Mouse (Mus musculus): ENCODE results near the gene Col8a2. TPM values are rescaled to one million over a fixed set of nuclear protein-coding genes. Genes with fewer than 3 reads are reported as not detected.

Col8a2 gene
- polyA plus RNA-seq, 1 experiment from 2014 or later = 1.4 TPM

DNA sequence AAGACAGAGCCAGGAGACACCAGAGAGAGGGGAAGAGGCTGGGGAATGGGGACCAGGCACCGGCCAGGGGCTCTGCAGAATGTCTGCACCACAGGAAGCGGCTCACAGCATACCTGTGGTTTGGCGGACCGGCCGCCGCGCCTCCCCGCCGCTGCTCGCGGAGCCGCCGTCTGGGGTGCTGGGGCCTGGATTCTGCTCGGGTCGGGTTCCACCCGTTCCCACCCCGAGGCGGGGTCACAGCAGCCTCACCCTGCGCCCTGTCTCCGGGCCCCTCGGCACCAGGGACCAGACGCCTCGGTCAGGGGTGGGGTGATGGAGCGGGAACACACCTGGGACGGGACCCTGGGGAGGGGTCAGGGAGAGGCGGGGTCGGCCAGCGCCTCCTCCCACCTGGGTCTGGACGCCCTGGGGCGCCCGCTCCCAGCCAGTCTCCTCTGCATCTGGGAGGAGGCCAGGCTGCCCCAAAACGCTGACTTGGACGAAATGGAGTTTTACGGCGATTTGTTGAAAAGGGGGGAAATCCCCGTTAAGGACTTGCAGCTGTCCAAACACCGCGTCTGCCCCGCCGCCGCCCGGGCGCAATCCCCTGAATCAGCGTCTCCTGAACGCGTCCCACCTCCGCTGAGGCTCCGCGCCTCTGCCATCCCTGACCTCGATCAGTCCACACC, 14.5 kb downstream of the Col8a2 start:
- Histone ChIP-seq H3K4me2 (ENCODE audit: low read depth, severe bottlenecking) (peak overlapping the region; percentile 85), H3K4me3 (ENCODE audit: low read depth, low read length) (peak overlapping the region; percentile 43), H3K9me3 (ENCODE audit: control insufficient read depth, low read length) (no peaks in the 10 kb centered on the region), H3K9ac (ENCODE audit: low read length) (peak overlapping the region; percentile 43), H3K27ac (replicated peaks; ENCODE audit: low read depth, low read length) (no peak overlapping the region), H3K27me3 (ENCODE audit: control insufficient read depth, insufficient read depth, low read length) (peaks cover 32% of the 10 kb centered on the region), H3K36me3 (ENCODE audit: control insufficient read depth, insufficient read depth, low read length) (no peaks in the 10 kb centered on the region; the same call in 1 of the 2 replicates), H3K4me1 (ENCODE audit: control insufficient read depth, insufficient read depth, low read length) (peaks cover 32% of the 10 kb centered on the region)
- DNase-seq (ENCODE audit: low spot score) (peak; percentile 59), ATAC-seq (ENCODE audit: insufficient number of reproducible peaks, low FRiP score, low TSS enrichment, low read depth) (peak; percentile 32; the same call in 1 of the 2 replicates)
- under 1% methylated on average over 50 of the region's 50 CpGs for WGBS

DNA sequence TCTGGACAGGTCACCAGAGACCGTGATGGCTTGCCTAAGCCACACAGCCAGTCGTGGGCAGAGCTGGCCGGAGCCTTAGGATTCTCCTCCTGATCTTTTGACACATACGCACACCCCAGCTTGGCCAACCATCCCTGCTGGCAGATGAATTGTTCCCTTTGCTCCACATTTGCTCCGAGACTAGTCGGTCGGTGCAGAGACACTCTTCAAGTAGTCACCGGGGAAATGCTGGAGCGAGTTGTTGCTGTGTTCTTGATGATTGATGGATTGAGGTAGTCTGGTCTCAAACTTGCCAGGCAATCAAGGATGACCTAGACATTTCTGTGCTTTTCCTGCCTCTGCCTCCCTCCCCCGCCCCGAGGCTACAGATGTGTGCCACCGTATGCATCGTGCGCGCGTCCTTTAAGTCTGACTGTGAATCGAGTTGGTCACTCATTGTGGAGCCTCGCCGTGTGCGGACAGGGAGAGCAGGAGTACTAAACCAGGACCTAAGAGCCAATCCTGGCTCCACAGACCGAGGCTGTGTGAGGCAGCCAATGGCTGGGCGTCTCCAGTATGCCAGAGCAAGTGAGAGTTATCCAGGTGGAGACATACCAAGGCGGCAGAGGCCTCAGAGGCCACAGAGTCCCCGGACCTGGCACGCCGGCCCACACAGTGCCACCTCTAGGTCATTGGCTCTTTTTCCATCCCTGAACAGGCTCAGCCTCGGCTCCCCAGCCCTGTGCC, 15.2 kb downstream of the Col8a2 start:
- Histone ChIP-seq H3K27me3 (ENCODE audit: control insufficient read depth, insufficient read depth, low read length) (peaks cover 29% of the 10 kb centered on the region), H3K27ac (replicated peaks; ENCODE audit: low read depth, low read length) (no peak overlapping the region), H3K4me3 (ENCODE audit: low read depth, low read length) (peak overlapping the region; percentile 43), H3K9me3 (ENCODE audit: control insufficient read depth, low read length) (no peaks in the 10 kb centered on the region), H3K9ac (ENCODE audit: low read length) (peak overlapping the region; percentile 27; the same call in 1 of the 2 replicates), H3K36me3 (ENCODE audit: control insufficient read depth, insufficient read depth, low read length) (no peaks in the 10 kb centered on the region; the same call in 1 of the 2 replicates), H3K4me2 (ENCODE audit: low read depth, severe bottlenecking) (peak overlapping the region; percentile 85), H3K4me1 (ENCODE audit: control insufficient read depth, insufficient read depth, low read length) (peaks cover 28% of the 10 kb centered on the region)
- ATAC-seq (ENCODE audit: insufficient number of reproducible peaks, low FRiP score, low TSS enrichment, low read depth) = no peak
- 2% methylated on average over 27 of the region's 27 CpGs for WGBS
- DNase-seq (ENCODE audit: low spot score) = peak; percentile 50

DNA sequence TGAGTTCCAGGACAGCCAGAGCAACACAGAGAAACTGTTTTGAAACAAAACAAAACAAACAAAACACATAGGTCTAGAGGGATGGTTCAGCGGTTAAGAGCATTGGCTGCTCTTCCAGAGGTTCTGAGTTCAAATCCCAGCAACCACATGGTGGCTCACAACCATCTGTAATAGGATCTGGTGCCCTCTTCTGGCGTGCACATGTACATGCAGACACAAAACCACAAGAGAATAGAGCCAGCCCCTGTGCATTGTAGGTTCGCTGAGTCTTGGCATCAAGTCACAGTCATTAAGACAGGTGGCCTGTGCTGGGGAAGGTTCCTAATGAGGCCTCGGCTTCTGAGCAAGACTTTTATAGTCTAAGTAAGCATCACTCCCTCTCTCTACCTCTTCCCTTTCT, 17.3 kb downstream of the Col8a2 start:
- WGBS = 58% methylated on average over 4 of the region's 4 CpGs
- DNase-seq (ENCODE audit: low spot score) (no peak), ATAC-seq (ENCODE audit: insufficient number of reproducible peaks, low FRiP score, low TSS enrichment, low read depth) (no peak)
- Histone ChIP-seq H3K4me2 (ENCODE audit: low read depth, severe bottlenecking) (no peak overlapping the region), H3K9me3 (ENCODE audit: control insufficient read depth, low read length) (no peaks in the 10 kb centered on the region), H3K9ac (ENCODE audit: low read length) (no peak overlapping the region), H3K27me3 (ENCODE audit: control insufficient read depth, insufficient read depth, low read length) (peaks cover 25% of the 10 kb centered on the region), H3K4me3 (ENCODE audit: low read depth, low read length) (no peak overlapping the region), H3K27ac (replicated peaks; ENCODE audit: low read depth, low read length) (no peak overlapping the region), H3K4me1 (ENCODE audit: control insufficient read depth, insufficient read depth, low read length) (peaks cover 20% of the 10 kb centered on the region), H3K36me3 (ENCODE audit: control insufficient read depth, insufficient read depth, low read length) (no peaks in the 10 kb centered on the region; the same call in 1 of the 2 replicates)

GRCm38 (mm10) chr4:126305428-126305827, 18.8 kb downstream of the Col8a2 start:
- WGBS = 100% methylated on average over 1 of the region's 1 CpGs
- Histone ChIP-seq H3K9ac (ENCODE audit: low read length) (no peak overlapping the region), H3K4me1 (ENCODE audit: control insufficient read depth, insufficient read depth, low read length) (peaks cover 16% of the 10 kb centered on the region), H3K27me3 (ENCODE audit: control insufficient read depth, insufficient read depth, low read length) (peaks cover 18% of the 10 kb centered on the region), H3K4me2 (ENCODE audit: low read depth, severe bottlenecking) (no peak overlapping the region), H3K4me3 (ENCODE audit: low read depth, low read length) (no peak overlapping the region), H3K36me3 (ENCODE audit: control insufficient read depth, insufficient read depth, low read length) (no peaks in the 10 kb centered on the region; the same call in 1 of the 2 replicates), H3K27ac (replicated peaks; ENCODE audit: low read depth, low read length) (no peak overlapping the region), H3K9me3 (ENCODE audit: control insufficient read depth, low read length) (no peaks in the 10 kb centered on the region)
- ATAC-seq (ENCODE audit: insufficient number of reproducible peaks, low FRiP score, low TSS enrichment, low read depth) (no peak), DNase-seq (ENCODE audit: low spot score) (no peak)

DNA sequence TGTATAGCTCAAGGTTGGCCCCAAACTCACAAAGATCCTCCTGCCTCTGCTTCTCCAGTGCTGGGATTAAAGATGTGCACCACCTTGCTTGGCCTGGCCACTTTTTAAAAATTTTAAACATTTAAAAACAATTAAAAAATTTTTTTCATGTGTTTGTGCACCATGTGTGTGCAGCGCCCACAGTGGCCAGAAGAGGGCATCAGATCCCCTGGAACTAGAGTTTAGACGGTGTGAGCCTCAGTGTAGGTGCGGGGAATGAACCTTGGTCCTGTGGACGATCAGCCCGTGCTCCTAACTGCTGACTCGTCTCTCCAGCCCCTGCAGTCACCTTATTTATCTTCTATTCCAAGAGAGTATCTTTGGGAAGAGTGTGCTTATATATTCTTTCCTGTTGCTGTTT, 19.5 kb downstream of the Col8a2 start:
- ATAC-seq (ENCODE audit: insufficient number of reproducible peaks, low FRiP score, low TSS enrichment, low read depth) = no peak
- Histone ChIP-seq H3K36me3 (ENCODE audit: control insufficient read depth, insufficient read depth, low read length) (no peaks in the 10 kb centered on the region; the same call in 1 of the 2 replicates), H3K9me3 (ENCODE audit: control insufficient read depth, low read length) (no peaks in the 10 kb centered on the region), H3K4me2 (ENCODE audit: low read depth, severe bottlenecking) (no peak overlapping the region), H3K27me3 (ENCODE audit: control insufficient read depth, insufficient read depth, low read length) (peaks cover 12% of the 10 kb centered on the region), H3K27ac (replicated peaks; ENCODE audit: low read depth, low read length) (no peak overlapping the region), H3K9ac (ENCODE audit: low read length) (no peak overlapping the region), H3K4me3 (ENCODE audit: low read depth, low read length) (no peak overlapping the region), H3K4me1 (ENCODE audit: control insufficient read depth, insufficient read depth, low read length) (peaks cover 10% of the 10 kb centered on the region)
- WGBS = 89% methylated on average over 6 of the region's 6 CpGs
- no peak for DNase-seq (ENCODE audit: low spot score)

GRCm38 (mm10) chr4:126306827-126307226, 20.2 kb downstream of the Col8a2 start:
- 5% methylated on average over 2 of the region's 2 CpGs for WGBS
- H3K4me2 ChIP-seq (ENCODE audit: low read depth, severe bottlenecking) = no peak overlapping the region
- no peak overlapping the region for H3K27ac ChIP-seq (replicated peaks; ENCODE audit: low read depth, low read length)
- ATAC-seq (ENCODE audit: insufficient number of reproducible peaks, low FRiP score, low TSS enrichment, low read depth) (no peak), DNase-seq (ENCODE audit: low spot score) (no peak)
- H3K4me3 ChIP-seq (ENCODE audit: low read depth, low read length) = no peak overlapping the region
- no peaks in the 10 kb centered on the region for H3K36me3 ChIP-seq (ENCODE audit: control insufficient read depth, insufficient read depth, low read length)
- no peaks in the 10 kb centered on the region for H3K9me3 ChIP-seq (ENCODE audit: control insufficient read depth, low read length)
- H3K4me1 ChIP-seq (ENCODE audit: control insufficient read depth, insufficient read depth, low read length) = peaks cover 3% of the 10 kb centered on the region; the same call in 1 of the 2 replicates
- no peak overlapping the region for H3K9ac ChIP-seq (ENCODE audit: low read length)
- peaks cover 8% of the 10 kb centered on the region for H3K27me3 ChIP-seq (ENCODE audit: control insufficient read depth, insufficient read depth, low read length)

GRCm38 (mm10) chr4:126309211-126309921, 22.8 kb downstream of the Col8a2 start:
- WGBS = 14% methylated on average over 20 of the region's 20 CpGs
- peak overlapping the region; percentile 30 for H3K4me2 ChIP-seq (ENCODE audit: low read depth, severe bottlenecking)
- H3K27me3 ChIP-seq (ENCODE audit: control insufficient read depth, insufficient read depth, low read length) = no peaks in the 10 kb centered on the region
- no peaks in the 10 kb centered on the region for H3K9me3 ChIP-seq (ENCODE audit: control insufficient read depth, low read length)
- DNase-seq (ENCODE audit: low spot score) (no peak), ATAC-seq (ENCODE audit: insufficient number of reproducible peaks, low FRiP score, low TSS enrichment, low read depth) (peak; percentile 14; the same call in 1 of the 2 replicates)
- peak overlapping the region; percentile 3; the same call in 1 of the 2 replicates for H3K4me3 ChIP-seq (ENCODE audit: low read depth, low read length)
- H3K36me3 ChIP-seq (ENCODE audit: control insufficient read depth, insufficient read depth, low read length) = no peaks in the 10 kb centered on the region
- no peak overlapping the region for H3K9ac ChIP-seq (ENCODE audit: low read length)
- H3K4me1 ChIP-seq (ENCODE audit: control insufficient read depth, insufficient read depth, low read length) = no peaks in the 10 kb centered on the region
- H3K27ac ChIP-seq (replicated peaks; ENCODE audit: low read depth, low read length) = no peak overlapping the region

DNA sequence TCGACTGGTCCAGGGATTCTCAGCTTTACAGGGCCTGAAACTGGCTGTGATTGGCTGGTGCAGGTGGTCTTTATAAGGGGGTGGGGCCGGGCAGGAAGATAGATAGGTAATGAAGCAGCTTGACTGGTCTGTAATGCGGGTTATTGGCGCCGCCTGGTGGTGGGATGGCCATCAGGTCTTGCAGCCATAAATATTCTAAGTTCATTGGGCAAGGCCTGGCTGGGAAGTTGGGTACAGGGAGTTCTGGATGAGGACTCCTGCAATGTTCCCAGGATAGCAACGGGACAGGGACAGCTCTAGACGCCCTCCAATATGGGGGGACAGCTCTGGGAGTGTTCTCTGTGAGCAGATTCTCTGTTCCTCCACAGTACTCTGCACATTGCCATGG, 23.3 kb downstream of the Col8a2 start:
- no peak overlapping the region for H3K27ac ChIP-seq (replicated peaks; ENCODE audit: low read depth, low read length)
- no peak overlapping the region for H3K9ac ChIP-seq (ENCODE audit: low read length)
- WGBS = 0% methylated on average over 7 of the region's 7 CpGs
- no peaks in the 10 kb centered on the region for H3K27me3 ChIP-seq (ENCODE audit: control insufficient read depth, insufficient read depth, low read length)
- ATAC-seq (ENCODE audit: insufficient number of reproducible peaks, low FRiP score, low TSS enrichment, low read depth) (peak; percentile 69), DNase-seq (ENCODE audit: low spot score) (peak; percentile 99)
- no peaks in the 10 kb centered on the region; the same call in 1 of the 2 replicates for H3K36me3 ChIP-seq (ENCODE audit: control insufficient read depth, insufficient read depth, low read length)
- 0 out of 2 replicates have a peak, but pooled peaks cover 1% of the 10 kb centered on the region for H3K4me1 ChIP-seq (ENCODE audit: control insufficient read depth, insufficient read depth, low read length)
- H3K9me3 ChIP-seq (ENCODE audit: control insufficient read depth, low read length) = no peaks in the 10 kb centered on the region
- peak overlapping the region; percentile 30 for H3K4me2 ChIP-seq (ENCODE audit: low read depth, severe bottlenecking)
- peak overlapping the region; percentile 3; the same call in 1 of the 2 replicates for H3K4me3 ChIP-seq (ENCODE audit: low read depth, low read length)

All from limb, embryonic 11.5 days (tissue).